Mouse (Mus musculus): ENCODE measurements around the gene Dcst2. TPM values are rescaled to one million over a fixed set of nuclear protein-coding genes. Genes with fewer than 3 reads are reported as not detected.

The Dcst2 gene
- total and polyA plus RNA-seq, 2 experiments from 2014 or later, result 0.07 TPM; not detected in 1

DNA sequence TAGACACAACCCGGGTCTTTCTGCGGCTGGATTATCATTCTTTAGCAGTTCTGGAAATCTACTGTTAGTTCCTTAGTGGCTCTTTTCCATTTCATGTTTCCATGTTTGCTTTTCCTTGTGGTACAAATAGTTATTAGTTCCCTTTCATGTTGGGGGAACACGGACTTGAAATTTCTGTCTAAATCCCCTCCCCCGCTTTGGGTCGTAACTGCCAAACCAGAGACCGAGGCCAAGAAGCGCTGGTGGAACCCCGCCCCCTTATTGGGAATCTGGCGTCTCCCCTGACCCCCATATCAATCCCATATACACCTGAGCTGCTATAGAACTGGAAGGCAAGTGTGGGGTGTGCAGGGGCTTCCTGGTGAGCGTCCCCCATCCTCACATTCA is 33.6 kb downstream of the Dcst2 start:
- H3K4me3 ChIP-seq (ENCODE audit: low read depth, low read length), result peak overlapping the region; percentile 78
- peak overlapping the region; percentile 100 for H3K4me2 ChIP-seq (ENCODE audit: low read depth, low read length)
- peaks cover 29% of the 10 kb centered on the region for H3K4me1 ChIP-seq (ENCODE audit: control insufficient read depth, insufficient read depth)
- H3K9me3 ChIP-seq (replicated peaks; ENCODE audit: control insufficient read depth, low read length), result no peaks in the 10 kb centered on the region
- TF ChIP-seq CTCF (IDR thresholded peaks at IDR 0.05; ENCODE audit: low read depth), result no peak
- no peak for TF ChIP-seq EP300 (IDR thresholded peaks at IDR 0.05; ENCODE audit: low read depth)
- peak overlapping the region; percentile 95 for H3K27ac ChIP-seq (ENCODE audit: low read depth)
- no peak for DNase-seq (ENCODE audit: low spot score)
- ATAC-seq (ENCODE audit: insufficient read depth, low read depth), result no peak
- 4% methylated on average over 10 of the region's 10 CpGs for WGBS
- no peaks in the 10 kb centered on the region for H3K36me3 ChIP-seq (replicated peaks; ENCODE audit: control insufficient read depth, insufficient read depth, low read length)
- no peaks in the 10 kb centered on the region for H3K27me3 ChIP-seq (ENCODE audit: control insufficient read depth, insufficient read depth, low read length)
- peak overlapping the region; percentile 67; the same call in 1 of the 2 replicates for H3K9ac ChIP-seq (replicated peaks; ENCODE audit: low read depth, low read length)

DNA sequence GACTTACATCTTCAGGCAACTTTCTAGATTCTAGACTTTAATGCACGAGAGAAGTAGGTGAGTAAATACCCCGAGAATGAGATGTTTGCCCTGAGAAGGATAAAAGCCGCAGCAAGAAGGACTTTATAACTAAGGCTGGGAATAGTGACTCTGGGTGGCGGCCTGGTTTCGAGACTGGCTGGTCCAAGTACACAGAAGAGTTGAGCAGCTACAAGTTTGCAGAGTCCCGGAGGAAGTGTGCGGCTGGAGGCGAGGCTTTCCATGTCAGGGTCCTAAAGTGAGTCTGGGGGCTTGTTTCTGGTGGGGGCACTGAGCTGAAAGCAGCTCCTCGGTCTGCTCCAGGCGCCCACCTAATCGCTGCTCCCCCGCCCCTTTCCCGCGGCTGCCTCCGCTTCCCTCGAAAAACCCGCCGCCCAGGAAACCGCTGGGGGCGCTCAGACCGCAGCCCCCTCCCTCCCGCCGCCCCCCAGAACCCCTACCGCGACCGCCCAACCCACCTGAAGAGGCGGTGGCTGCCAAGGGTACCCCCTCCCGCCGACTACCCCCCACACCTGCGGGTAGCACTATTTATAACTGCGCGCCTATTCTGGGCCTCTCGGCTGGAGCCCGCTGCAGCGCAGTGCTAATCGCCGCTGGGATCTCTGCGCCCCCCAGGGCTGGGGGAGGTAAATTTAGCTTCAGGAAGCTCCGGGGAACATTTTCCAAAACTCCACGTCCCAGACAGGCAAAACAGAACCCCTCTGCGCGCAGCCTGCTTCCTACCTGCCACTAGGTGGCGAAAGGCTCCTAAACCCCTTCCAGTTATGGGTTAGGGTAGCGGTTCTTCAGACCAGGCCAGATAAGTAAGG is 34.3 kb downstream of the Dcst2 start:
- Histone ChIP-seq H3K27me3 (ENCODE audit: control insufficient read depth, insufficient read depth, low read length) (no peaks in the 10 kb centered on the region), H3K4me1 (ENCODE audit: control insufficient read depth, insufficient read depth) (peaks cover 23% of the 10 kb centered on the region), H3K4me3 (ENCODE audit: low read depth, low read length) (peak overlapping the region; percentile 78), H3K36me3 (replicated peaks; ENCODE audit: control insufficient read depth, insufficient read depth, low read length) (no peaks in the 10 kb centered on the region), H3K27ac (ENCODE audit: low read depth) (peak overlapping the region; percentile 67), H3K9ac (replicated peaks; ENCODE audit: low read depth, low read length) (peak overlapping the region; percentile 70), H3K4me2 (ENCODE audit: low read depth, low read length) (peak overlapping the region; percentile 100), H3K9me3 (replicated peaks; ENCODE audit: control insufficient read depth, low read length) (no peaks in the 10 kb centered on the region)
- TF ChIP-seq EP300 (IDR thresholded peaks at IDR 0.05; ENCODE audit: low read depth), result no peak
- TF ChIP-seq CTCF (IDR thresholded peaks at IDR 0.05; ENCODE audit: low read depth), result peak; percentile 87
- DNase-seq (ENCODE audit: low spot score), result peak; percentile 74
- no peak for ATAC-seq (ENCODE audit: insufficient read depth, low read depth)
- WGBS, result 1% methylated on average over 38 of the region's 44 CpGs

DNA sequence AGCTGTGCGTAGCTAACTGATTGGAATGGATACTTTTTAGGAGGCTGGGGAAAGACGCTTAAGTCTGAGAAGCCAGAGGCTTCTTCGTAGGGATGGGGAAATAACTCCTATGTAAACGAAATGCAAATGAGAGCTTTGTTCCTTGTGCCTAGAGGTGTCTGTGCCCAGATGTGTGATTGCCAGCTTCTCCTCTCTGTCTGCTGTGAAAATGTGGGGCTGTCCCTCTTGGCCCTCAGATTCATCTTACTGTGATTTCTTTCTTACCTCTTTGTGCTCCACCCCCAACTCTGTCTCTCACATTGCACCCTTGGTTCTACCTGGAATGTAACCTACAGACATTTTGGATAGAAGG is 34.9 kb downstream of the Dcst2 start:
- H3K4me1 ChIP-seq (ENCODE audit: control insufficient read depth, insufficient read depth), result peaks cover 19% of the 10 kb centered on the region
- peak overlapping the region; percentile 43; the same call in 1 of the 2 replicates for H3K27ac ChIP-seq (ENCODE audit: low read depth)
- no peak for ATAC-seq (ENCODE audit: insufficient read depth, low read depth)
- peak overlapping the region; percentile 78 for H3K4me3 ChIP-seq (ENCODE audit: low read depth, low read length)
- H3K9me3 ChIP-seq (replicated peaks; ENCODE audit: control insufficient read depth, low read length), result no peaks in the 10 kb centered on the region
- 0% methylated on average over 4 of the region's 4 CpGs for WGBS
- DNase-seq (ENCODE audit: low spot score), result no peak
- H3K36me3 ChIP-seq (replicated peaks; ENCODE audit: control insufficient read depth, insufficient read depth, low read length), result peaks cover 5% of the 10 kb centered on the region
- no peaks in the 10 kb centered on the region for H3K27me3 ChIP-seq (ENCODE audit: control insufficient read depth, insufficient read depth, low read length)
- TF ChIP-seq CTCF (IDR thresholded peaks at IDR 0.05; ENCODE audit: low read depth) (no peak), EP300 (IDR thresholded peaks at IDR 0.05; ENCODE audit: low read depth) (no peak)
- peak overlapping the region; percentile 100 for H3K4me2 ChIP-seq (ENCODE audit: low read depth, low read length)
- peak overlapping the region; percentile 70 for H3K9ac ChIP-seq (replicated peaks; ENCODE audit: low read depth, low read length)

DNA sequence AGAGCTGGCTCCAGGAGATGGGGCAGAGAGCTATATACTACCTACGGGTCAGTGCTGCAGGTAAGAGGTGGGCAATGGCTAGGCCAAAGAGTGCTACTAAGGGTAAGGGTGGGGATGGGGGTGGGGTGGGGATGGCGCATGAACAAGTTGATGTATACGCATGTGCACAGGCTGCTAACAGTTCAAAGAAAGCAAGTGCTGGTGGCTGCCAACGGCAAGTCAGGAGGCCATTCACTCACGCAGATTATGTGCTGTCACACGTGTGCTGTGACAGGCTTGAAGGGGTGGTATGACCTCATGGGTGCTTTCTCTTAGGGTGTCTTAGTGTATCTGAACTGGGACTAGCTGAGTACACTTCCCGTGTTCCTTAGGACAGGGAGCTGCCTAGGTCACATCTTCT is 39.6 kb downstream of the Dcst2 start:
- H3K9ac ChIP-seq (replicated peaks; ENCODE audit: low read depth, low read length), result no peak overlapping the region
- peaks cover 6% of the 10 kb centered on the region; the same call in 1 of the 2 replicates for H3K4me1 ChIP-seq (ENCODE audit: control insufficient read depth, insufficient read depth)
- peaks cover 48% of the 10 kb centered on the region for H3K36me3 ChIP-seq (replicated peaks; ENCODE audit: control insufficient read depth, insufficient read depth, low read length)
- no peak overlapping the region for H3K4me2 ChIP-seq (ENCODE audit: low read depth, low read length)
- H3K27me3 ChIP-seq (ENCODE audit: control insufficient read depth, insufficient read depth, low read length), result no peaks in the 10 kb centered on the region
- no peaks in the 10 kb centered on the region for H3K9me3 ChIP-seq (replicated peaks; ENCODE audit: control insufficient read depth, low read length)
- 85% methylated on average over 7 of the region's 7 CpGs for WGBS
- H3K27ac ChIP-seq (ENCODE audit: low read depth), result no peak overlapping the region
- TF ChIP-seq EP300 (IDR thresholded peaks at IDR 0.05; ENCODE audit: low read depth), result no peak
- TF ChIP-seq CTCF (IDR thresholded peaks at IDR 0.05; ENCODE audit: low read depth), result no peak
- H3K4me3 ChIP-seq (ENCODE audit: low read depth, low read length), result no peak overlapping the region
- no peak for DNase-seq (ENCODE audit: low spot score)
- ATAC-seq (ENCODE audit: insufficient read depth, low read depth), result no peak

DNA sequence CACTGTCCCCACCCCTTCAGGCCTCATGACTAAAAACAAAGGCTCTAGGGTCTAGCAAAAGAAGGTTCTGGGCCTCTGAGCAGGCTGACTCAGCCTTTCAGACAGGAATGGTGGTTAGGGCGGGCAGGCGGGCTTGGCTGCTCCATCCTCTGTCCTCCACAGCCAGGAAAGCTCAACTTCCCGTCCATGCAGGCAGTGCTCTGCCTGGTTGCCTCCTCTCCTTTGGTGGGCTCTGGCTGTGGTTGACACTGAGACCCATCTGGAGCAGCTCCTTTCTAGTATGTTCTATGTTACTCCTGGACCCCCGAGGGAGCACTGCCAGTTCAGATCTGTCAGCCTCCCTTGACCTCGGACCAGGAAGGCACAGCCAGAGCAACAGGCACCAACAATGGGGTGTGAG is 40.9 kb downstream of the Dcst2 start, which contains the start of gene Lenep:
TSS of gene Lenep (minus strand) at position 101 of the 400 bp plus-strand sequence.
- Histone ChIP-seq H3K4me3 (ENCODE audit: low read depth, low read length) (no peak within 1 kb of the TSS), H3K4me2 (ENCODE audit: low read depth, low read length) (no peak within 1 kb of the TSS), H3K9me3 (replicated peaks; ENCODE audit: control insufficient read depth, low read length) (no peaks in the 10 kb centered on the region), H3K9ac (replicated peaks; ENCODE audit: low read depth, low read length) (no peak within 1 kb of the TSS), H3K27ac (ENCODE audit: low read depth) (no peak within 1 kb of the TSS), H3K36me3 (replicated peaks; ENCODE audit: control insufficient read depth, insufficient read depth, low read length) (peaks cover 53% of the 10 kb centered on the region), H3K4me1 (ENCODE audit: control insufficient read depth, insufficient read depth) (no peaks in the 10 kb centered on the region), H3K27me3 (ENCODE audit: control insufficient read depth, insufficient read depth, low read length) (no peaks in the 10 kb centered on the region)
- DNase-seq (ENCODE audit: low spot score) (no peak), ATAC-seq (ENCODE audit: insufficient read depth, low read depth) (no peak)
- 78% methylated on average over 5 of the region's 5 CpGs for WGBS
- TF ChIP-seq EP300 (IDR thresholded peaks at IDR 0.05; ENCODE audit: low read depth), result no peak

Measured in heart, postnatal 0 days (tissue).